Mouse (Mus musculus) stomach, postnatal 0 days (tissue): ENCODE measurements at regions not wholly inside any gene's neighbourhood (a gene's known extent, or its start where the extent isn't known, plus 50 kb on each side); places are given as distances from the start of the nearest gene placed in this dataset.

Experiments
- CTCF ChIP-seq: IDR thresholded peaks from 2 replicates; pipeline ENCODE4 v1.5.1; 2016; ENCODE audit warnings: antibody characterized with exemption, low read depth, mild to moderate bottlenecking, moderate library complexity
- EP300 ChIP-seq: optimal IDR thresholded peaks from 2 replicates; pipeline ENCODE3; 2016; ENCODE audit warnings: antibody characterized with exemption

DNA sequence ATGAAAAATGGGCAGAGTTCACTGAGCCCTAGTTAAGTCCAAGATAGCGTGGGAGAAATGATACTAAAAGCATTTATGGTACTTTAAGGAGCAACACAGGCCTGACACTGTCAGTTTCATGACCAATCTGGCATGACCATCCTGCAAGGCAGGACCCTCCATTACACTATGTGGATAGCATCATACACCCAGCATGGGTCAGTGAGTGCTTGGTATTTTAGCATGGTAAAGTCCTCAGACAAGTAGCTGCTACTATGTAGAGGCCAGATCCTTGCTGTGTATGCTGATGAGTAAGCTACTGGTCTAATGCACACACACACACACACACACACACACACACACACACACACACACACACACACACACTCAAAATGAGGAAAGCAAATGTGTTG is 158.3 kb downstream of the Zfp619 start:
- TF ChIP-seq EP300 (no peak), CTCF (no peak)
